Mouse (Mus musculus) left cerebral cortex, postnatal 10 days (tissue): Measurements from ENCODE around the gene Chst11. TPM values are rescaled to one million over a fixed set of nuclear protein-coding genes. Genes with fewer than 3 reads are reported as not detected.

Experiments used
- DNase-seq, 2 experiments: peaks; one replicate each; pipeline ENCODE4 v3.0.0; 2021 to 2022; ENCODE audit warnings: low spot score in 2 of 2, mixed read lengths in 1 of 2; ENCODE audit errors: extremely low spot score in 1 of 2
- intact Hi-C: fragments of 180-260 bp; cut with DNase I; formaldehyde crosslinking; loops from one replicate; pipeline ENCODE4 v1.15.1; 2025
- total RNA-seq, 2 experiments: library from RNA; stranded (reverse); gene quantifications; 2 replicates each; pipeline ENCODE4 v1.2.3; 2021

The Chst11 gene
- total RNA-seq, 2 experiments from 2014 or later: 27.3 to 27.8 TPM

DNA sequence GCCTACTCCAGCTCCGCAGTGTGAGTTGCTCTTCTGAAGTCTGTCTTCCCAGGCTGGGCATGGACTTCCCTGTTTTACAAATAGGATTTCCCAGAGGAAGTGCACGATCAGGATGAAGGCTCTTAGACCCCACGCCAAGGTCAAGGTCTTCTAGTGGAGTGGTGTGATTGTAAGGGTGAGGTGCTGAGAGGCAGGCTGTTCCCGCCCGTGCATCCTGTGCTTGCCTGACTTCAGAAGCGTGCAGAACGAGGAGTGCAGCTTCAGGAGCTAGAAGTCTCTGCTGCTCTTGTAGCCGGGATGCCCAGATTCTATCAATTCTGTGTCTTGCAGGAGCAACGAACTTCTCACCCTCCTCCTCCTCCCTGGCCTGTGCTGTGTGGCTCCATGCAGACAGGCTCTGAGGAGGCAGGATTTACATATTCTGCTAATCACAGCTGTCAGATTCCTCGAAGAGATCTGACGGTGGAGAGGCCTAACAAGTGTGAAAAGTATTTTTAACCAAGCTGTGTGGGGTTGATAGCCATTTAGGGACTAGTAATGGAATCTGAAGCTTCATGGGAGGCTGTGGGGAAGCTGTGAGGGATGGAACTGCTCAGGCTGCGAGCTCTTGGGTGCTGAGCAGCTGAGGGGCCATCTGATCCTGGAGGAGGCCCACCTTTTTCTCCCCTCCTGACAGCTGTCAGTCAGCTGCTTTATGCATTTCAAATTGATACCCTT lies 74.9 kb downstream of the Chst11 start:
- intact Hi-C loops: no loop called here
- no peak for DNase-seq

GRCm38 (mm10) chr10:83062315-83062714 lies 77.0 kb downstream of the Chst11 start:
- DNase-seq: peak; percentile 73 to 76
- intact Hi-C loops: no loop called here

DNA sequence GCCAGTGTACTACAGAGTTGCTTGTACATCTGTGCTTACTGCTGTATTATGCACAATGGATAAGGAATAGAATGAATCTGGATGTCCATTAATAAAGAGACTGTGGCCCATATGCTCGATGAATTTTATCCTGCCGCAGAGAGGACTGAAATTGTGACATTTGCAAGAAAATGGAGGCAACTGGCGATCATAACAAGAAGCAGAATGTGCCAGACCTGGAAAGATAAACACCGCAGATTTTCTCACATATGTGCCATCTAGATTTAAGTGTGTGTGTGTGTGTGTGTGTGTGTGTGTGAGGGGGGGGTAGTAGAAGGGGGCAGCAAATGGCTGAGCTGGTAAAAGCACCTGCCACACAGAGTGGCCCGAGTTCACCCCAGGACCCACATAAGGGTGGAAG lies 79.5 kb downstream of the Chst11 start:
- DNase-seq: no peak
- intact Hi-C loops: no loop called here

GRCm38 (mm10) chr10:83066159-83066558 lies 80.9 kb downstream of the Chst11 start:
- intact Hi-C loops: no loop called here
- no peak for DNase-seq

DNA sequence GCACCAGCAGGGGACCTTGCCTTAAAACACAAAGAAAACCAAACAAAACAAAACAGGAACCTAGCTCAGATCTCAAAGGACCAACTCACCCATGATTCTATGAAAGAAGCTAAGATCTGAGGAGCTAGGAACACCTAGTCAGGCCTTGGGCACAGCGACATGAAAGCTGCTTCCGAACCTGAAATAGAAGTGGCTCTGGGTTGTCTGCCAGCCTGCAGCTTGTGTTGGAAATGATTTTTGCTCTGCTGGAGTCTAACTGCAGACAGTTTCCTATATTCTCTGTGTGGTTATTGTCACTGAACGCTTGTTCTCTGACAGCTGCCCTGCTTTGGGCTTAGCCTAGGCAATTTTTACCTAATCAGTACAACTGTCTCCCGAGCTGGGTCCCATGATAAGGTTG lies 82.0 kb downstream of the Chst11 start:
- intact Hi-C loops: no loop called here
- DNase-seq: peak in 1 of 2 experiments; percentile 34

- no peak for DNase-seq
- intact Hi-C loops: no loop called here
Observed at GRCm38 (mm10) chr10:83068466-83068865, 83.2 kb downstream of the Chst11 start.

DNA sequence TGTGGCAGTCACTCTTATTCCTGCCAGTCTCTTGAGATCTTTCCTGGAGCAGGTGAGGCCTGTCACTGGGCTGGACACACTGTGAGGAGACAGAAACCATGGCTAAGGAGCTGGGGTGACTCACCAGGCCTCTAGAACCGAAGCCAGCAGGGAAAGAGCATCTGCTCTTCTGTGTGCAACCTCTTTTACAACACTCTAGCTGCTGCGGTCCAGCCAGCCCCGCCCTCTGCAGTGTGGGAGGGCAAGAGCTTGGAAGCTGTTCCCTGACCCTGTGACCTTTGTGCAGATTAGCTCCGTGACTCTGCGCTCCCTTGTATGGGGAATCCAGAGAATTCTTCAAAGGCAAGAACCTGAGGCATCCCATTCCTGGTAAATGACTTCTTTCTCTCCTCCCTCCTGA lies 84.5 kb downstream of the Chst11 start:
- no peak for DNase-seq
- intact Hi-C loops: no loop called here

DNA sequence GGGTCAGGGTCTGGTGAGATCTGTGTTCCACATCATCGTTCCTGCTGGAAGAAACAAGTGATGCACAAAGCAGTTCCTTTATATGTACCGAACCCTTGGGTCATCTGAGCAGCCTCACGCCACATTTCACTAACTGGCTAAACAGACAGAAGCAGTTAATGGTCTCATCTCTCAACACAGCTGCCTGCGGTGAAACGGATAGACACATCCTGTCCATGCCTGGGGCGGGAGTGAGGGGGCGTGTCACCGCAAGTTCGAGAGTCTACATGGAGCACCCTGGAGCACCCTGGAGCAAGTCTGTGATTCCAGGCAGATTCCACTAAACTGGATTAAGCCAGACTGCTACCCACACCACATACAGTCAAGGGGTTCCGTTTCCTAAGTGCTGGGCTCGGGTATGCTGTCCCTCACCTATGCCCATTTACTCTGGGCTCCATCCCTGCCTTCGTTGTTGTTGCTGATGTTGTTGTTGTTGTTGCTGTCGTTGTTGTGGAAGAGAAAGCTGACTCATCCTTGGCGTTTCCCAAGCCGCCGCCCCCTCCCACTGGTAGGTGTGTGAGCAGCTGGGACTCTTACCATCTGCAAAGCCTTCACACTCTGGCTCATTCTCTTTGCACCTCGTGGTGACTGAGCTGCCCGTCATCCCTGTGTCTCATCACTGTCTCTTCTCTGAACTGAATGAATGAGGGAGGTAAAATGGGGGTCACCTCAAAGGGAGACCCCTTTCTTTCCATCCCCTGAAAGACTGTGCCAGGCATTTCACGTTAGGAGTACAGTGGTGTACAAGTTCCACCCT lies 86.7 kb downstream of the Chst11 start:
- intact Hi-C loops: no loop called here
- DNase-seq: no peak

GRCm38 (mm10) chr10:83073119-83073518 lies 87.8 kb downstream of the Chst11 start:
- intact Hi-C loops: no loop called here
- DNase-seq: peak in 1 of 2 experiments; percentile 48

DNA sequence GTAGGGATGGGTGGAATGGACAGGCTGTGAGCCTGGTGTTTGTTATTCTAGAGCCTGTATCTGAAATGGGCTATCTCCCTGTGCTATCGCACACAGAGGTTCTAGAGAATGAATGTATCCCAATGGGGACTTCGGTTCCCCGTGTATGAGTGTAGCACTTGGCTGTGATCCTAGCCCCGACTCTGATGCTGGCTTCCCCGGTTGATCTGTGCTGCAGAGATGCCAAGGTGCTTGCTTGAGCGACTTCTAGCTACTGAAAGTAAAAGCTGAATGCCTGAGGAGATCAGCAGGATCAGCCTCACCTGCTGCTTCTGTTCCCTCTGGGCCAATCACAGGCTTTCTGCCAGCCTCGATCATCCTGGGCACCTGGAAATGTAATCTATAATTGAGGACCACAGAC lies 91.5 kb downstream of the Chst11 start:
- DNase-seq: no peak
- intact Hi-C loops: no loop called here

GRCm38 (mm10) chr10:83078723-83079122 lies 93.4 kb downstream of the Chst11 start:
- intact Hi-C loops: no loop called here
- DNase-seq: no peak

- no peak for DNase-seq
Observed at GRCm38 (mm10) chr10:83079755-83080154, 94.5 kb downstream of the Chst11 start.

GRCm38 (mm10) chr10:83080275-83080741 lies 95.0 kb downstream of the Chst11 start:
- intact Hi-C loops: no loop called here

More at GRCm38 (mm10) chr10:83079755-83080154, 94.5 kb downstream of the Chst11 start:
- intact Hi-C loops: no loop called here

GRCm38 (mm10) chr10:83080930-83081329 lies 95.6 kb downstream of the Chst11 start:
- DNase-seq: no peak
- intact Hi-C loops: no loop called here

More at GRCm38 (mm10) chr10:83080275-83080741, 95.0 kb downstream of the Chst11 start:
- no peak for DNase-seq

- DNase-seq: no peak
- intact Hi-C loops: no loop called here
Observed at GRCm38 (mm10) chr10:83083946-83084345, 98.6 kb downstream of the Chst11 start.

- DNase-seq: no peak
- intact Hi-C loops: no loop called here
Observed at GRCm38 (mm10) chr10:83088318-83088717, 103.0 kb downstream of the Chst11 start.

GRCm38 (mm10) chr10:83088826-83089225 lies 103.5 kb downstream of the Chst11 start:
- intact Hi-C loops: no loop called here
- DNase-seq: no peak

DNA sequence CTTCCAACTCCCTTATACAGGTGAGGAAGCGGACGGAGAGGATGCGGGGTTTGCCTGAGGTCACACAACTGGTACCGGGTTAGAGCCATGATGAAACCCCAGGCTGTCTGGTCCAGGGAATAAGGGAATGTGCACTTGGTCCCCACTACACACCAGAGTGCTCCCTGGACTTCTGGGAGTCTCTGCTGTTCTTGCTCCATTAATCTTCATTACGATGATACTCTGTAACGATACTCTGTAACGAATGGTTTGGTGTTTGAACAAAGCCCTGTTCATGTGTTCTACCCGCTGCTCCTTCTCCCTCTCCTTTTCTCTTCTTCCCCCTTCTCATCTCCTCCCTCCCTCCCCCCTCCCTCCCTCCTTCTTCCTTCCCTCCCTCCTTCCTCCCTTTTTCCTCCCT lies 104.9 kb downstream of the Chst11 start:
- intact Hi-C loops: loop anchor here (10.0 kb wide), 1 partner anchor 175 kb away; no protein-coding TSS in a partner anchor
- no peak for DNase-seq

DNA sequence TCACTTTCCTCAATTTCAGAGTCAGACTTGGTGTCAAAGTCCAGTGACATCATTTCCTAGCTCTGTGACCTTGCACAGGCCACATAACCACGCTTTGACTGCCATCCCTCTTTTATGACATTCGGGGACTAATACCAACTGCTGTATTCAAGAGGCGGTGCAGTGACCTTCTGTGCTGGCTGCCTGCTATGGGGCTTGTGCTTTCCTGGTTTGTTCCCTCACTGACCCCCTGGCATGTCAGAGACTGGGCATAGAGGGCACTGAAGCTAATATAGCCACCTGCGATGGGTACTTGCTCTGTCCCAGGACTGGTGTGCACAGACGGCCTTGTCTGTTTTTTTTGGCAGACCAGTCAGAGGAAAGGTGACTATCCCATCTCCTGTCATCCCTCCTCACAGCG lies 108.4 kb downstream of the Chst11 start:
- DNase-seq: no peak

DNA sequence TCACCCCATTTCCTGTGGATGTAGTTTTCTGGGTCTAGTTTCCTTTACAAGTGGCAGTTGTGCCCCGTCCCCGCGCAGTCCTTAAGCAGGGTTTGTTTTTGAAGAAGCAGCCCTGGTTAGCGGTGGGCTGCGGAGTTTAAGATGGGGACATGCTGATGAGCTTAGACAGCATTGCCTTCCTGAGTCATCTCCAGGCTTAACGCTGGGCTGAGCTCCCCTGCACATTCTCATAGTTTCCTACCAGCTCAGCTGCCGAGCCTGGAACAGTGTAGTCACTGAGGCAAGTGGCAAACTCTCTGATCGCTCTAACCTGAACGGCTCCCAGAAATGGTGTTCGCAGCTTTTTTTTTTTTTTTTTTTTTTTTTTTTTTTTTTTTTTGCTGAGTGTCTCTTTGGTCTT lies 109.0 kb downstream of the Chst11 start:
- no peak for DNase-seq
- intact Hi-C loops: loop anchor here (10.0 kb wide), 1 partner anchor 179 kb away; no protein-coding TSS in a partner anchor

More for the DNA sequence above, 108.4 kb downstream of the Chst11 start:
- intact Hi-C loops: loop anchor here (10.0 kb wide), 1 partner anchor 179 kb away; no protein-coding TSS in a partner anchor
